Mouse (Mus musculus) spleen, adult 2 months (tissue): ENCODE measurements at regions not wholly inside any gene's neighbourhood (a gene's known extent, or its start where the extent isn't known, plus 50 kb on each side); places are given as distances from the start of the nearest gene placed in this dataset.

Experiments used
- CTCF ChIP-seq: fragments of 200-500 bp; IDR thresholded peaks from 2 replicates; pipeline ENCODE4 v1.5.1; 2011; ENCODE audit warnings: mild to moderate bottlenecking, inconsistent platforms; ENCODE audit not compliant: insufficient read depth, insufficient read length, insufficient replicate concordance; ENCODE audit errors: extremely low read depth
- POLR2A ChIP-seq: fragments of 200-500 bp; IDR thresholded peaks from 2 replicates; pipeline ENCODE4 v1.6.1; 2011; ENCODE audit warnings: low read depth, low read length, inconsistent platforms

DNA sequence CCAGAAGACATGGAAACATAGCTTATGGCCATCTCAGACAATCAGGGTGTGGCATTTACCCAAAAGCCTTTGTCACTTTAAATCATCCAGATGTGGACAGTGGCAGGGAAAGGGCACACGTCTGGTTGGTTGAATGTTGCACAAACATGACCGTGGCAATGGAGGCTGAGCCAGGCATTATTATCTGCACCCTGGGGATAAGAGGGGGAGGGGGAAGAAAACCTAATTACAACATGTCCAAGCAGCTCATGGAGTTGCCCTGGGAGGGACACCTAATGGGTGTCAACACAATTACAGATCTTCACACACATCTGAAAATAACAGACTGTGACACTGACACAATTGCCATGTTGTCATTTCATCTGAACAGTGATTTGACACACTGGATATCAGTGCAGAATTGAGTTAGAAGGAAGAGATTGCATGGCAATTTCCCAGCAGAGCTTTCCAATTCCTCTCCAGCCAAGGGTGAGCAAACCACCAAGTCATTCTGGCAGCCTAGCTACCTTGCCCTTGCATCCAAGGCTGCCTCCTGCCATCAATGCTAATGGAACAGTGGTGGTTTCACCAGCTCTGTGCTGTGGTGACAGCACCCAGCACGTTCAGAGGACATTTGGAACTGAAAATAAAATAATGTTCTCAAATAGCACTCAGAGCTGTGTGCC lies 159.9 kb downstream of the Lpin1 start:
- TF ChIP-seq CTCF (no peak), POLR2A (no peak)
